Comparison of ENCODE assay signal across 16 mouse cellular contexts in genomic region chr1:72058045-72058703, GRCm38 (mm10).
DNase-seq lines count a peak whose midpoint lies in the region; ATAC-seq and TF ChIP-seq lines count a peak whose summit lies in the region.
"Had no signal": no experiment of that assay in that cellular context is flagged by ENCODE, and none has a peak within 500 bp of the region (broad histone marks: within the 10 kb centered on the region; RNA-seq: fewer than 3 reads in every experiment).

No protein-coding gene starts in this region.

- no peak overlapping the region for H3K4me2 ChIP-seq in lung, embryonic 16.5 days (ENCODE audit: low read depth, low read length)
- H3K4me2 ChIP-seq in stomach, embryonic 16.5 days (ENCODE audit: low read depth, low read length), result no peak overlapping the region
- no peak overlapping the region for H3K4me2 ChIP-seq in kidney, embryonic 16.5 days (replicated peaks; ENCODE audit: low read depth, low read length)
- H3K4me2 ChIP-seq: embryonic facial prominence, embryonic 12.5 days; forebrain, embryonic 12.5 days; hindbrain, embryonic 13.5 days; neural tube, embryonic 15.5 days had no signal

- 0 out of 2 replicates have a peak overlapping the region, but pooled peaks have one; percentile 0 for H3K27ac ChIP-seq in heart, embryonic 10.5 days
- H3K27ac ChIP-seq in heart, adult 2 months, result no peak overlapping the region
- H3K27ac ChIP-seq in lung, embryonic 16.5 days (ENCODE audit: low read length), result no peak overlapping the region
- no peak overlapping the region for H3K27ac ChIP-seq in stomach, embryonic 16.5 days (ENCODE audit: low read length)
- no peak overlapping the region for H3K27ac ChIP-seq in kidney, embryonic 16.5 days (ENCODE audit: low read length)
- H3K27ac ChIP-seq: embryonic facial prominence, embryonic 12.5 days; forebrain, embryonic 12.5 days; hindbrain, embryonic 13.5 days; neural tube, embryonic 15.5 days had no signal

- no peaks in the 10 kb centered on the region for H3K36me3 ChIP-seq in heart, embryonic 10.5 days
- H3K36me3 ChIP-seq in heart, adult 2 months (ENCODE audit: control insufficient read depth, insufficient read depth, low read length), result no peaks in the 10 kb centered on the region
- no peaks in the 10 kb centered on the region for H3K36me3 ChIP-seq in lung, embryonic 16.5 days (ENCODE audit: control insufficient read depth, insufficient read depth, low read length)
- no peaks in the 10 kb centered on the region for H3K36me3 ChIP-seq in stomach, embryonic 16.5 days (ENCODE audit: control insufficient read depth, insufficient read depth, low read length)
- H3K36me3 ChIP-seq in kidney, embryonic 16.5 days (ENCODE audit: insufficient read depth, low read length), result no peaks in the 10 kb centered on the region
- H3K36me3 ChIP-seq: embryonic facial prominence, embryonic 12.5 days; forebrain, embryonic 12.5 days; G1E; hindbrain, embryonic 13.5 days; neural tube, embryonic 15.5 days had no signal

- no peaks in the 10 kb centered on the region for H3K79me2 ChIP-seq in heart, adult 2 months (replicated peaks; ENCODE audit: control insufficient read depth, insufficient read depth, low read length)

- no peak for TF ChIP-seq CTCF in heart, adult 2 months (IDR thresholded peaks at IDR 0.05)
- TF ChIP-seq CTCF in lung, adult 2 months (IDR thresholded peaks at IDR 0.05; ENCODE audit: insufficient read depth, low read length), result no peak

- no peaks in the 10 kb centered on the region for H3K9me3 ChIP-seq in heart, embryonic 10.5 days
- no peaks in the 10 kb centered on the region for H3K9me3 ChIP-seq in lung, embryonic 16.5 days (ENCODE audit: control insufficient read depth, low read length)
- H3K9me3 ChIP-seq in stomach, embryonic 16.5 days (replicated peaks; ENCODE audit: control insufficient read depth, low read length), result no peaks in the 10 kb centered on the region
- H3K9me3 ChIP-seq in kidney, embryonic 16.5 days (ENCODE audit: low read length), result no peaks in the 10 kb centered on the region
- H3K9me3 ChIP-seq: embryonic facial prominence, embryonic 12.5 days; forebrain, embryonic 12.5 days; G1E; hindbrain, embryonic 13.5 days; neural tube, embryonic 15.5 days had no signal

- TF ChIP-seq EP300 in heart, adult 2 months (IDR thresholded peaks at IDR 0.05; ENCODE audit: insufficient read depth, low read depth, low read length), result no peak

- WGBS in heart, embryonic 10.5 days, result 49% methylated on average over 7 of the region's 7 CpGs
- WGBS in heart, adult 2 months, result 34% methylated on average over 7 of the region's 7 CpGs
- WGBS in lung, embryonic 16.5 days, result 43% methylated on average over 7 of the region's 7 CpGs
- WGBS in lung, adult 2 months, result 46% methylated on average over 7 of the region's 7 CpGs
- 62% methylated on average over 7 of the region's 7 CpGs for WGBS in stomach, embryonic 16.5 days
- 70% methylated on average over 7 of the region's 7 CpGs for WGBS in kidney, embryonic 16.5 days

- DNase-seq in heart, embryonic 10.5 days (ENCODE audit: low spot score), result no peak
- no peak for DNase-seq in heart, adult 2 months
- DNase-seq in lung, adult 2 months, result no peak
- DNase-seq in liver, result peak; percentile 48
- DNase-seq in left cerebral cortex, adult 9 months (ENCODE audit: low spot score in 2 of 2), result no peak
- DNase-seq: B cell, adult 2 months; cerebellum, adult 9-10 months; kidney, adult 2 months had no signal

- TF ChIP-seq POLR2A in heart, adult 2 months (IDR thresholded peaks at IDR 0.05; ENCODE audit: insufficient read depth, low read depth, low read length), result no peak
- TF ChIP-seq POLR2A in lung, adult 2 months (IDR thresholded peaks at IDR 0.05; ENCODE audit: borderline replicate concordance, extremely low read depth, low read depth, low read length), result no peak

- ATAC-seq in lung, embryonic 16.5 days (ENCODE audit: low read depth), result peak; percentile 37; the same call in 1 of the 2 replicates
- 0 out of 2 replicates have a peak, but pooled peaks have one; percentile 13 for ATAC-seq in stomach, embryonic 16.5 days (ENCODE audit: insufficient read depth, low FRiP score)
- ATAC-seq in kidney, embryonic 16.5 days (ENCODE audit: low FRiP score, low TSS enrichment), result no peak

- intact Hi-C loops in heart, adult 2 months (cut with DNase I), result no loop called here

- no peak overlapping the region for H3K4me3 ChIP-seq in heart, embryonic 10.5 days
- H3K4me3 ChIP-seq in heart, adult 2 months, result no peak overlapping the region
- no peak overlapping the region for H3K4me3 ChIP-seq in lung, embryonic 16.5 days (ENCODE audit: low read length)
- H3K4me3 ChIP-seq in lung, adult 2 months (replicated peaks; ENCODE audit: extremely low read depth, low read depth, low read length), result no peak overlapping the region
- H3K4me3 ChIP-seq in stomach, embryonic 16.5 days (replicated peaks; ENCODE audit: low read length), result no peak overlapping the region
- no peak overlapping the region for H3K4me3 ChIP-seq in kidney, embryonic 16.5 days (ENCODE audit: low read length)
- H3K4me3 ChIP-seq: embryonic facial prominence, embryonic 12.5 days; forebrain, embryonic 12.5 days; hindbrain, embryonic 13.5 days; neural tube, embryonic 15.5 days had no signal

- no peaks in the 10 kb centered on the region for H3K27me3 ChIP-seq in heart, embryonic 10.5 days (ENCODE audit: insufficient read depth, poor library complexity, severe bottlenecking)
- H3K27me3 ChIP-seq in heart, adult 2 months (ENCODE audit: control insufficient read depth, insufficient read depth, low read length), result no peaks in the 10 kb centered on the region
- H3K27me3 ChIP-seq in lung, embryonic 16.5 days (ENCODE audit: control insufficient read depth, insufficient read depth, low read depth, low read length), result no peaks in the 10 kb centered on the region
- H3K27me3 ChIP-seq in stomach, embryonic 16.5 days (ENCODE audit: control insufficient read depth, insufficient read depth, low read length), result no peaks in the 10 kb centered on the region
- H3K27me3 ChIP-seq in kidney, embryonic 16.5 days (ENCODE audit: insufficient read depth, low read length), result no peaks in the 10 kb centered on the region
- H3K27me3 ChIP-seq: embryonic facial prominence, embryonic 12.5 days; forebrain, embryonic 12.5 days; hindbrain, embryonic 13.5 days; neural tube, embryonic 15.5 days had no signal

- no peak overlapping the region for H3K9ac ChIP-seq in heart, adult 2 months (ENCODE audit: low read depth, low read length)
- no peak overlapping the region for H3K9ac ChIP-seq in lung, embryonic 16.5 days (ENCODE audit: low read length)
- no peak overlapping the region for H3K9ac ChIP-seq in stomach, embryonic 16.5 days (ENCODE audit: low read length)
- no peak overlapping the region for H3K9ac ChIP-seq in kidney, embryonic 16.5 days (replicated peaks; ENCODE audit: low read length)
- H3K9ac ChIP-seq: embryonic facial prominence, embryonic 12.5 days; forebrain, embryonic 12.5 days; hindbrain, embryonic 13.5 days; neural tube, embryonic 15.5 days had no signal

- H3K4me1 ChIP-seq in heart, embryonic 10.5 days, result peaks cover 9% of the 10 kb centered on the region
- no peaks in the 10 kb centered on the region for H3K4me1 ChIP-seq in heart, adult 2 months (ENCODE audit: control insufficient read depth, insufficient read depth, low read length)
- peaks cover 8% of the 10 kb centered on the region for H3K4me1 ChIP-seq in lung, embryonic 16.5 days (replicated peaks; ENCODE audit: control insufficient read depth, insufficient read depth, low read length)
- no peaks in the 10 kb centered on the region for H3K4me1 ChIP-seq in lung, adult 2 months (ENCODE audit: control insufficient read depth, insufficient read depth, low read length)
- H3K4me1 ChIP-seq in stomach, embryonic 16.5 days (ENCODE audit: control insufficient read depth, insufficient read depth, low read length), result peaks cover 4% of the 10 kb centered on the region; the same call in 1 of the 2 replicates
- peaks cover 5% of the 10 kb centered on the region; the same call in 1 of the 2 replicates for H3K4me1 ChIP-seq in kidney, embryonic 16.5 days (ENCODE audit: insufficient read depth, low read length)
- H3K4me1 ChIP-seq: forebrain, embryonic 12.5 days; hindbrain, embryonic 13.5 days had no signal
